Mouse (Mus musculus): Measurements from ENCODE around the gene Asap2. TPM values are rescaled to one million over a fixed set of nuclear protein-coding genes. Genes with fewer than 3 reads are reported as not detected.
"Not testable (repeated sequence)": the region's sequence is repeated elsewhere in the genome, so short reads cannot be mapped to it uniquely, and the experiment has no call there.

Gene Asap2
- polyA plus RNA-seq, 1 experiment from 2014 or later = 17.8 TPM

DNA sequence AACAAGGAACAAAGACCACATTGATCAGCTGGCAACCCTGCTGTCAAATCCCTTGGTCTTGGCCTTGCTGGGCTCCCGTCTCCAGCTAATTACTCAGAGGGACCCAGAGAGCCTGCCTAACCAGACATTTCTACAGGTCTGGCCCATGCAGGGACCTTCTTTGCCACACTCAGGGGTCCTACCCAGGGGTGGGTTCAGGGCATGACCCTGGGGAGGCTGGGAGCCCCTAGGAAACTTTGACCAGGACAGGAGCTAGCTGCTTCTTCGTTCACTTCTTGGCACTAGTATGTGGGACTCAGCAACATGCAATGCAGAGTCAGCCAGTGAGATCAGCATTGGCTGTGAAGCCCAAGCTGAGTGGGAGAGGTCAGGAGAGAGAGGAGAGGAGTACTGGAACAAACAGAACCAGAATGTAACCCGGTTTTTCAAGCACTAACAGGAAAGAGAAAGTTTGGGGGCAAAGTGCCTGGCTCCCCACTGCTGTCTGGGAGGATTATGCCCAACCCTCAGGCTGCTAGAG is 107.6 kb downstream of the Asap2 start:
- not testable (repeated sequence) for ATAC-seq (ENCODE audit: insufficient read depth, low FRiP score, low TSS enrichment); H3K9me3 ChIP-seq (ENCODE audit: control insufficient read depth, low read length)
- WGBS = 59% methylated on average over 3 of the region's 3 CpGs

DNA sequence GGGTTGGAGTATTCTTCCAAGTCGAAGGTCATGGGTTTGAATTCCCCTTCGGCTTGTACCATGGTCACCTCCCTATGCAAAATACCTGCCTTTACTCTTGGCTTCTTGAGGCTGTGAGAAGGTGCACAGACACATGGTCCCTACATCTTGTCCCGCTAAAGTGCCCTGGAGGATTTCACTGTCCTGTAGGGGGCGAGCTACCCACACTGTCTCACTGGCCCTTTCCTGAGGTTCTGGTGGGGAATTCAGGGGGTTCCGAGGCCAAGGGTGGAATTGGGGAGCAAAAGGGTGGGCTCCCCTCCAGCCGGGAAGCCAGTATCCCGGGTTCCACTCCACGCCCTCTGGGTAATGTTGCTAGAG is 120.8 kb downstream of the Asap2 start:
- not testable (repeated sequence) for DNase-seq (ENCODE audit: low spot score); H3K27me3 ChIP-seq (ENCODE audit: control insufficient read depth, insufficient read depth, low read length); H3K9me3 ChIP-seq (ENCODE audit: control insufficient read depth, low read length); H3K36me3 ChIP-seq (ENCODE audit: control insufficient read depth, insufficient read depth, low read length); H3K4me1 ChIP-seq (ENCODE audit: control insufficient read depth, insufficient read depth, low read length)
- WGBS = 6% methylated on average over 8 of the region's 8 CpGs
- Histone ChIP-seq H3K4me3 (ENCODE audit: low read depth, low read length) (peak overlapping the region; percentile 75), H3K9ac (ENCODE audit: low read length) (peak overlapping the region; percentile 77), H3K4me2 (ENCODE audit: low read depth) (peak overlapping the region; percentile 61), H3K27ac (ENCODE audit: low read depth, low read length) (peak overlapping the region; percentile 73; the same call in 1 of the 2 replicates)
- peak; percentile 60 for ATAC-seq (ENCODE audit: insufficient read depth, low FRiP score, low TSS enrichment)

More for the DNA sequence above, 107.6 kb downstream of the Asap2 start:
- not testable (repeated sequence) for H3K27me3 ChIP-seq (ENCODE audit: control insufficient read depth, insufficient read depth, low read length); DNase-seq (ENCODE audit: low spot score); H3K36me3 ChIP-seq (ENCODE audit: control insufficient read depth, insufficient read depth, low read length); H3K4me1 ChIP-seq (ENCODE audit: control insufficient read depth, insufficient read depth, low read length); H3K4me2 ChIP-seq (ENCODE audit: low read depth); H3K9ac ChIP-seq (ENCODE audit: low read length); H3K27ac ChIP-seq (ENCODE audit: low read depth, low read length); H3K4me3 ChIP-seq (ENCODE audit: low read depth, low read length)

DNA sequence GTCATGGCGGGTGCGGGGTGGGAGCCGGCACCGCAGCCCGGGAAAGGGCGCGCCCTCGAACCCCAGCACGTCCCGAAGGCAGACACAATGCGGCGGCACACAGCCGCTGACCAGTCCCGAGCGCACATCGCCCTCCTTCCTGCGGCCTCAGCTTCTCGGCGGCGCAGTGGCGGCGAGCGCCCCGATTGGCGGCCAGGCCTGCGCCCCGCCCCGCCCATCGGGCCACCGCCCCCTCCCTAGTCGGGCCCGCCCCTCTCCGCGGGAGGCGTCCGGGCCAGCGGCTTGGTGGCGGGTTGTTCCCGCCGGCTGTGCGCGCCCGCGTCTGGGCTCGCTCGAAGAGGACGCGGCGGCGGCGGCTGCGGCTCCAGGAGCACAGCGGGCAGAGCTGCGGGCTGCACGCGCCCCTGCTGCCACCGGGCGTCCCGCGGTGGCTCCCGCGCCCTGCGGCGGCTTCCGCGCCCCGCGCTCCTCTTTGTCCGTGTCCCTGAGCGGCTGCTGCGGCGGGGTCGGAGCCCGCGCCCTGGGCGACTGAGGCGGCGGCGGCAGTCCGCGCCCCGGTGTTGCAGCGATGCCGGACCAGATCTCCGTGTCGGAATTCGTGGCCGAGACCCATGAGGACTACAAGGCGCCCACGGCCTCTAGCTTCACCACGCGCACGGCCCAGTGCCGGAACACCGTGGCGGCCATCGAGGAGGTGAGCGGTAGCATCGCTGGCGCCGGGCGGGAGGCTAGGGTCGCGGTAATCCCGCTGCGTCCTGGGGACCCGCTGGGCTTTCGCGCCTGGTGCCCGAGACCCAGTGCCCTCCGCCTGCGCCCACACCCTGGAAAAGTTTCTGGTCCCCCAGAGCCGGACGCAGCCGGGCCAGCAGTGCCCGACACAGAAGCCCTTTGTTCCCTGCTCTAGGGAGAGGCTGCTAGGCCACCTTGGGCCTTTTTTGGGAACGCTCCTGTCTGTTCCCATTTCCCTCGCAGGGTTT is 121.5 kb downstream of the Asap2 start:
- Histone ChIP-seq H3K27me3 (ENCODE audit: control insufficient read depth, insufficient read depth, low read length) (no peaks in the 10 kb centered on the region), H3K36me3 (ENCODE audit: control insufficient read depth, insufficient read depth, low read length) (no peaks in the 10 kb centered on the region), H3K27ac (ENCODE audit: low read depth, low read length) (peak overlapping the region; percentile 73), H3K4me1 (ENCODE audit: control insufficient read depth, insufficient read depth, low read length) (no peaks in the 10 kb centered on the region), H3K9me3 (ENCODE audit: control insufficient read depth, low read length) (no peaks in the 10 kb centered on the region), H3K4me3 (ENCODE audit: low read depth, low read length) (peak overlapping the region; percentile 75), H3K4me2 (ENCODE audit: low read depth) (peak overlapping the region; percentile 61), H3K9ac (ENCODE audit: low read length) (peak overlapping the region; percentile 77)
- DNase-seq (ENCODE audit: low spot score) = peak; percentile 95
- peak; percentile 100 for ATAC-seq (ENCODE audit: insufficient read depth, low FRiP score, low TSS enrichment)
- 0% methylated on average over 81 of the region's 118 CpGs for WGBS

DNA sequence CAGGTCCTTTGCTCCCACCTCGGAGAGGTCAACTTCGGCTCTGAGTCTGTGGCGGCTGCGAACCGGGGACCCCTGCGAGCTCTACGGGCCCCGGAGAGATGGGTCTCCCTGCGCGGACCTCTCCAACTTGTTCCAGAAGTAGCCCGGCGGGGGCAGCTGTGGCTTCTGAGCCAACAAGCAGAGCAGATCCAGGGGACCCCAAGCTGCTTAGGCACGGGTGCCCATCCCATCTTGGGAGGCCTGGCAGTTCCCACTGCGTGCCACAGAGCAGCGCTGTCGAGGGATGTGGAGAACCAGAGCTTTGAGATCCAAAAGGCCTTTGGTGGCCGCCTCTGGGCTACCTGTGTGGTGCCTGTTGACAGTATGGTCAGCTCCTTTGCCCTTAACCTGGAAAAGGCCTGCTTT is 122.2 kb downstream of the Asap2 start:
- peak overlapping the region; percentile 75 for H3K4me3 ChIP-seq (ENCODE audit: low read depth, low read length)
- no peaks in the 10 kb centered on the region for H3K27me3 ChIP-seq (ENCODE audit: control insufficient read depth, insufficient read depth, low read length)
- ATAC-seq (ENCODE audit: insufficient read depth, low FRiP score, low TSS enrichment) = peak; percentile 37; the same call in 1 of the 2 replicates
- H3K4me1 ChIP-seq (ENCODE audit: control insufficient read depth, insufficient read depth, low read length) = no peaks in the 10 kb centered on the region
- H3K9me3 ChIP-seq (ENCODE audit: control insufficient read depth, low read length) = no peaks in the 10 kb centered on the region
- peak overlapping the region; percentile 61 for H3K4me2 ChIP-seq (ENCODE audit: low read depth)
- H3K27ac ChIP-seq (ENCODE audit: low read depth, low read length) = peak overlapping the region; percentile 73; the same call in 1 of the 2 replicates
- WGBS = 0% methylated on average over 17 of the region's 17 CpGs
- DNase-seq (ENCODE audit: low spot score) = peak; percentile 79
- H3K36me3 ChIP-seq (ENCODE audit: control insufficient read depth, insufficient read depth, low read length) = no peaks in the 10 kb centered on the region
- H3K9ac ChIP-seq (ENCODE audit: low read length) = peak overlapping the region; percentile 77

DNA sequence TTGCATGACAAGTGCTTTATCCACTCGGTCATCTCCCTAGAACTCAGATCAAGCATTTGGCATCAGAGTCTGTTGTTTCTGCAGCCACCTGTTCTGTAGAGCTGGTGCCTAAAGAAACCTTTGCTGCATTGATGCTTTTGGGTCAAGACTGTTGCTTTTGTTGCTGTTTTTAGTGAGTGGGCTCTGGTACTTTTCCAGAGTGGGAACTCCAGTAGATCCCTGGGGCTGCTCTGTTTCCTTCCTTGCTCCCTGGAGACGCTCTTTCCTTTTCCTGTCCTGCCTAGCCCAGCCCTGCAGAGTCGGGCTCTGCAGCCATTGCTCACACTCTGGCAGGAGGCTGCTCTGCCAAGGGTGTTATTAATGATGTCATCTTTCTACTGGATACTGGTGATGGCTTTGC is 129.2 kb downstream of the Asap2 start:
- H3K9ac ChIP-seq (ENCODE audit: low read length) = no peak overlapping the region
- 74% methylated on average over 3 of the region's 3 CpGs for WGBS
- no peaks in the 10 kb centered on the region for H3K9me3 ChIP-seq (ENCODE audit: control insufficient read depth, low read length)
- ATAC-seq (ENCODE audit: insufficient read depth, low FRiP score, low TSS enrichment) (no peak), DNase-seq (ENCODE audit: low spot score) (no peak)
- no peaks in the 10 kb centered on the region for H3K4me1 ChIP-seq (ENCODE audit: control insufficient read depth, insufficient read depth, low read length)
- no peak overlapping the region for H3K27ac ChIP-seq (ENCODE audit: low read depth, low read length)
- no peaks in the 10 kb centered on the region for H3K27me3 ChIP-seq (ENCODE audit: control insufficient read depth, insufficient read depth, low read length)
- no peak overlapping the region for H3K4me3 ChIP-seq (ENCODE audit: low read depth, low read length)
- no peaks in the 10 kb centered on the region for H3K36me3 ChIP-seq (ENCODE audit: control insufficient read depth, insufficient read depth, low read length)
- no peak overlapping the region for H3K4me2 ChIP-seq (ENCODE audit: low read depth)

DNA sequence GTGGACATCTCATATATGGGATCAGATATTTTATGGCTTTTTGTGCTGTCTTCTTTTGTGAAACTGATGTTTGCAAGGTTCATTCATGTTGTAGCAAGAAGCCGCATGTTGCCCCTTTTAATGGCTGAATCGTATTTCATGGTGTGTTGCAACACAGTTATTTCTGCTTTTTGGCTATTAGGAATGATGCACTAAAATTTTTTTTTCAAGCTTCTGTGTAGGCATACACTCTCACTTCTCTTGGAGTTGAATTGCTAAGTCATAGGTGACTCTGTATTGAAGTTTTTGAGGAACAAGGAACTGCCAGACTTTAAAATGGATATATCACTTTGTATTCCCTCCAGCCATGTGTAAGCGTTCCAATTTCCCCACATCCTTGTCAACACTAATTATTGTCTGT is 132.6 kb downstream of the Asap2 start:
- Histone ChIP-seq H3K4me1 (ENCODE audit: control insufficient read depth, insufficient read depth, low read length) (peaks cover 4% of the 10 kb centered on the region), H3K36me3 (ENCODE audit: control insufficient read depth, insufficient read depth, low read length) (no peaks in the 10 kb centered on the region), H3K9me3 (ENCODE audit: control insufficient read depth, low read length) (no peaks in the 10 kb centered on the region), H3K27ac (ENCODE audit: low read depth, low read length) (no peak overlapping the region), H3K4me3 (ENCODE audit: low read depth, low read length) (no peak overlapping the region), H3K9ac (ENCODE audit: low read length) (no peak overlapping the region), H3K4me2 (ENCODE audit: low read depth) (no peak overlapping the region), H3K27me3 (ENCODE audit: control insufficient read depth, insufficient read depth, low read length) (no peaks in the 10 kb centered on the region)
- WGBS = 82% methylated on average over 3 of the region's 3 CpGs
- ATAC-seq (ENCODE audit: insufficient read depth, low FRiP score, low TSS enrichment) (no peak), DNase-seq (ENCODE audit: low spot score) (no peak)

DNA sequence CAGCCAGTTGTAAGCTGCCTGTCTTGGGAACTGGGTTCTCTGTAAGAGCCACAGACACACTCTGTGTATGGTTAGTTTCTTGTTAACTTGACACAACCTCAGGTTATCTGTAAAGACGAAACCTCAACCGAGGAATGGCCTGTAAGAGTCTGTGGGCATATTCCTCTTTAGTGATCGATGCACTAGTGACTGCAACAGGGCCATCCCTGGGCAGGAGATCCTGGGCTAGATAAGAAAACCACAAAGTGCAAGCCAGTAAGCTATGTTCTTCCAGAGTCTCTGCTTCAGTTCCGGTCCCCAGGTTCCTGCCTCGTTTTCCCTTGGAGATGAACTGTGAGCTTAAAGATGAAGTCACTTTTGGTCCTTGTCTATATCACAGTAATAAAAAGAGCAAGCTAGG is 133.4 kb downstream of the Asap2 start:
- peaks cover 4% of the 10 kb centered on the region for H3K4me1 ChIP-seq (ENCODE audit: control insufficient read depth, insufficient read depth, low read length)
- ATAC-seq (ENCODE audit: insufficient read depth, low FRiP score, low TSS enrichment) (no peak), DNase-seq (ENCODE audit: low spot score) (no peak)
- no peak overlapping the region for H3K27ac ChIP-seq (ENCODE audit: low read depth, low read length)
- H3K4me3 ChIP-seq (ENCODE audit: low read depth, low read length) = no peak overlapping the region
- WGBS = 92% methylated on average over 5 of the region's 5 CpGs
- H3K9ac ChIP-seq (ENCODE audit: low read length) = no peak overlapping the region
- H3K4me2 ChIP-seq (ENCODE audit: low read depth) = no peak overlapping the region
- H3K36me3 ChIP-seq (ENCODE audit: control insufficient read depth, insufficient read depth, low read length) = no peaks in the 10 kb centered on the region
- no peaks in the 10 kb centered on the region for H3K27me3 ChIP-seq (ENCODE audit: control insufficient read depth, insufficient read depth, low read length)
- H3K9me3 ChIP-seq (ENCODE audit: control insufficient read depth, low read length) = no peaks in the 10 kb centered on the region

DNA sequence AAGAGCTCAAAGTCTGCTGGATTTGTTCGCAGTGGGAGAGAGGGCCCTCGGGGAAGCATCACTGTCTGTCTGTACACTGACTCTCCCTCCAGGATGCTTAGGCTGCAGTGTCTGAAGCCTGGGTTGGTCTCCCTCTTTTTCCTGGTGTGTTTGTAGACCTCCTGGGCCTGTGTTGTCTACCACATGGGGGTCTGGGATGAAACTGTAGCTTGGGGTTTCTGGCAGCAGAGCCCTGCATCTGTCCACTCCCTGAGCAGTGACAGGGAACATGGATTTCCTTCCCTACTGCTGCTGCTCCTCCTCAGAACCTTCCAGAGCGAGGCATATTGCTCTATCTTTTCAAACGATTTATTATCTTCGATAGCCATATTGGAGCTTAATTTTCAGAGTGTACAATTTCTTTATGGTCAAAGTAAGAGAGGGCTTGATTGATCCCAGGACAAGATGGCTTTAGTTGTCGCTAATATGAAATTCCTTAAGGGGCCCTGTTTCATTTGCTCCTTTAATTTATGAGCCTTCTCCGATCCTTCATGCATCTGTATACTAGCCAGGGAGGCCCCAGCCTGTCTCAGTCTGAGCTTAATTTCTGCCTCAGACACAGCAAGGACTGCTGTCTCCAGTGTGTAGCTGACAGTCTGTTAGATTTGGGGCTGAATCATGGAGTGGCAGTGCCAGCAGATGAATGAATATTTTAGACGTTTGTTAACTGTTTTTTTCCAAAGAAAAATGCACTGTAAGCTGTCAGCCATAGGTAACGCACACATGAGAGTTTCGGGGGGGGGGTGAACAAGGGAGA is 135.6 kb downstream of the Asap2 start:
- H3K9me3 ChIP-seq (ENCODE audit: control insufficient read depth, low read length) = no peaks in the 10 kb centered on the region
- DNase-seq (ENCODE audit: low spot score) (no peak), ATAC-seq (ENCODE audit: insufficient read depth, low FRiP score, low TSS enrichment) (no peak)

More for the DNA sequence above, 135.6 kb downstream of the Asap2 start:
- Histone ChIP-seq H3K27me3 (ENCODE audit: control insufficient read depth, insufficient read depth, low read length) (no peaks in the 10 kb centered on the region), H3K4me2 (ENCODE audit: low read depth) (no peak overlapping the region), H3K4me1 (ENCODE audit: control insufficient read depth, insufficient read depth, low read length) (peaks cover 8% of the 10 kb centered on the region), H3K9ac (ENCODE audit: low read length) (no peak overlapping the region), H3K27ac (ENCODE audit: low read depth, low read length) (no peak overlapping the region), H3K4me3 (ENCODE audit: low read depth, low read length) (no peak overlapping the region), H3K36me3 (ENCODE audit: control insufficient read depth, insufficient read depth, low read length) (no peaks in the 10 kb centered on the region)
- 69% methylated on average over 10 of the region's 10 CpGs for WGBS
